Comparison of ENCODE assay signal across 8 mouse cellular contexts in genomic region chr10:68249355-68249782, GRCm38 (mm10). TPM values are rescaled to one million over a fixed set of nuclear protein-coding genes. Genes with fewer than 3 reads are reported as not detected.
A peak's percentile ranks its signal among the peaks of the same experiment; 100 is the strongest.
DNase-seq lines count a peak whose midpoint lies in the region; ATAC-seq and TF ChIP-seq lines count a peak whose summit lies in the region.

No protein-coding gene starts in this region.

- peaks cover 3% of the 10 kb centered on the region; the same call in 1 of the 2 replicates for H3K4me1 ChIP-seq in heart, adult 2 months (ENCODE audit: control insufficient read depth, insufficient read depth, low read length)
- peaks cover 51% of the 10 kb centered on the region for H3K4me1 ChIP-seq in bone marrow macrophage, adult 2 months (ENCODE audit: control insufficient read depth, insufficient read depth, low read length)
- H3K4me1 ChIP-seq in liver, embryonic 13.5 days (replicated peaks) = peaks cover 7% of the 10 kb centered on the region
- peaks cover 3% of the 10 kb centered on the region; the same call in 1 of the 2 replicates for H3K4me1 ChIP-seq in stomach, postnatal 0 days (replicated peaks; ENCODE audit: control insufficient read depth, insufficient read depth)
- peaks cover 8% of the 10 kb centered on the region; the same call in 1 of the 2 replicates for H3K4me1 ChIP-seq in hindbrain, embryonic 12.5 days
- H3K4me1 ChIP-seq in forebrain, postnatal 0 days (ENCODE audit: insufficient read depth) = no peaks in the 10 kb centered on the region

- no peaks in the 10 kb centered on the region for H3K9me3 ChIP-seq in liver, embryonic 13.5 days (replicated peaks)
- no peaks in the 10 kb centered on the region for H3K9me3 ChIP-seq in stomach, postnatal 0 days (ENCODE audit: control insufficient read depth, low read length)
- H3K9me3 ChIP-seq in hindbrain, embryonic 12.5 days (replicated peaks) = no peaks in the 10 kb centered on the region
- no peaks in the 10 kb centered on the region for H3K9me3 ChIP-seq in forebrain, postnatal 0 days (ENCODE audit: low read length)

- no peak for TF ChIP-seq EP300 in heart, adult 2 months (IDR thresholded peaks at IDR 0.05; ENCODE audit: insufficient read depth, low read depth, low read length)
- TF ChIP-seq EP300 in stomach, postnatal 0 days (optimal IDR thresholded peaks at IDR 0.05) = no peak

- TF ChIP-seq CTCF in heart, adult 2 months (IDR thresholded peaks at IDR 0.05) = no peak
- no peak for TF ChIP-seq CTCF in bone marrow macrophage, adult 2 months (IDR thresholded peaks at IDR 0.05; ENCODE audit: low read depth, low read length)
- no peak for TF ChIP-seq CTCF in stomach, postnatal 0 days (IDR thresholded peaks at IDR 0.05; ENCODE audit: low read depth)
- TF ChIP-seq CTCF in forebrain, postnatal 0 days (IDR thresholded peaks at IDR 0.05; ENCODE audit: low read depth) = no peak

- no peak for ATAC-seq in liver, embryonic 13.5 days (ENCODE audit: low read depth)
- ATAC-seq in stomach, postnatal 0 days (ENCODE audit: low FRiP score, low TSS enrichment) = peak; percentile 50; the same call in 1 of the 2 replicates
- no peak for ATAC-seq in hindbrain, embryonic 12.5 days (ENCODE audit: low FRiP score)
- ATAC-seq in forebrain, postnatal 0 days = no peak

- 25% methylated on average over 6 of the region's 6 CpGs for WGBS in heart, adult 2 months
- 24% methylated on average over 6 of the region's 6 CpGs for WGBS in liver, embryonic 13.5 days (ENCODE audit: insufficient replicate concordance)
- 45% methylated on average over 6 of the region's 6 CpGs for WGBS in stomach, postnatal 0 days
- 58% methylated on average over 6 of the region's 6 CpGs for WGBS in hindbrain, embryonic 12.5 days
- WGBS in forebrain, postnatal 0 days = 71% methylated on average over 6 of the region's 6 CpGs

- H3K79me2 ChIP-seq in heart, adult 2 months (replicated peaks; ENCODE audit: control insufficient read depth, insufficient read depth, low read length) = no peaks in the 10 kb centered on the region

- H3K9ac ChIP-seq in heart, adult 2 months (ENCODE audit: low read depth, low read length) = no peak overlapping the region
- H3K9ac ChIP-seq in liver, embryonic 13.5 days = no peak overlapping the region
- no peak overlapping the region for H3K9ac ChIP-seq in stomach, postnatal 0 days (ENCODE audit: low read length)
- no peak overlapping the region for H3K9ac ChIP-seq in hindbrain, embryonic 12.5 days
- H3K9ac ChIP-seq in forebrain, postnatal 0 days = no peak overlapping the region

- peak overlapping the region; percentile 69 for H3K27ac ChIP-seq in heart, adult 2 months
- H3K27ac ChIP-seq in bone marrow macrophage, adult 2 months (ENCODE audit: insufficient read depth, low read depth, low read length) = peak overlapping the region; percentile 93
- peak overlapping the region; percentile 23; the same call in 1 of the 2 replicates for H3K27ac ChIP-seq in liver, embryonic 13.5 days
- H3K27ac ChIP-seq in stomach, postnatal 0 days (replicated peaks) = peak overlapping the region; percentile 61
- H3K27ac ChIP-seq in hindbrain, embryonic 12.5 days = no peak overlapping the region
- no peak overlapping the region for H3K27ac ChIP-seq in forebrain, postnatal 0 days (ENCODE audit: low read depth, low read length)

- TF ChIP-seq POLR2A in heart, adult 2 months (IDR thresholded peaks at IDR 0.05; ENCODE audit: insufficient read depth, low read depth, low read length) = no peak
- TF ChIP-seq POLR2A in bone marrow macrophage, adult 2 months (IDR thresholded peaks at IDR 0.05; ENCODE audit: borderline replicate concordance, low read depth, low read length) = no peak

- DNase-seq in heart, adult 2 months = peak; percentile 41 to 46
- no peak for DNase-seq in heart, postnatal 25 days (ENCODE audit: low spot score)
- DNase-seq in B cell, adult 2 months = peak; percentile 78 to 80
- peak; percentile 5 for DNase-seq in liver, embryonic 13.5 days
- peak; percentile 46 for DNase-seq in stomach, postnatal 0 days (ENCODE audit: low spot score)
- DNase-seq in forebrain, postnatal 0 days = no peak

- H3K27me3 ChIP-seq in heart, adult 2 months (ENCODE audit: control insufficient read depth, insufficient read depth, low read length) = no peaks in the 10 kb centered on the region
- no peaks in the 10 kb centered on the region for H3K27me3 ChIP-seq in liver, embryonic 13.5 days
- no peaks in the 10 kb centered on the region for H3K27me3 ChIP-seq in stomach, postnatal 0 days (ENCODE audit: control insufficient read depth, insufficient read depth, low read length)
- H3K27me3 ChIP-seq in hindbrain, embryonic 12.5 days = no peaks in the 10 kb centered on the region
- no peaks in the 10 kb centered on the region for H3K27me3 ChIP-seq in forebrain, postnatal 0 days (ENCODE audit: insufficient read depth, low read length)

- intact Hi-C loops in heart, adult 2 months (cut with DNase I) = no loop called here
- intact Hi-C loops in heart, postnatal 25 days (cut with DNase I) = no loop called here

- no peak overlapping the region; the same call in 1 of the 2 replicates for H3K4me3 ChIP-seq in heart, adult 2 months
- H3K4me3 ChIP-seq in bone marrow macrophage, adult 2 months (ENCODE audit: insufficient read depth, low read length) = peak overlapping the region; percentile 47
- H3K4me3 ChIP-seq in liver, embryonic 13.5 days (replicated peaks) = no peak overlapping the region
- H3K4me3 ChIP-seq in stomach, postnatal 0 days (ENCODE audit: low read depth, low read length) = no peak overlapping the region
- no peak overlapping the region for H3K4me3 ChIP-seq in hindbrain, embryonic 12.5 days
- no peak overlapping the region for H3K4me3 ChIP-seq in forebrain, postnatal 0 days (ENCODE audit: low read depth, low read length)

- H3K36me3 ChIP-seq in heart, adult 2 months (ENCODE audit: control insufficient read depth, insufficient read depth, low read length) = peaks cover 3% of the 10 kb centered on the region; the same call in 1 of the 2 replicates
- H3K36me3 ChIP-seq in liver, embryonic 13.5 days = no peaks in the 10 kb centered on the region
- H3K36me3 ChIP-seq in stomach, postnatal 0 days (ENCODE audit: control insufficient read depth, insufficient read depth, low read length) = no peaks in the 10 kb centered on the region
- no peaks in the 10 kb centered on the region for H3K36me3 ChIP-seq in hindbrain, embryonic 12.5 days
- no peaks in the 10 kb centered on the region for H3K36me3 ChIP-seq in forebrain, postnatal 0 days (ENCODE audit: insufficient read depth)

- 0 out of 2 replicates have a peak overlapping the region, but pooled peaks have one; percentile 12 for H3K4me2 ChIP-seq in liver, embryonic 13.5 days
- H3K4me2 ChIP-seq in stomach, postnatal 0 days (replicated peaks; ENCODE audit: low read depth) = no peak overlapping the region
- no peak overlapping the region for H3K4me2 ChIP-seq in hindbrain, embryonic 12.5 days (replicated peaks)
- no peak overlapping the region for H3K4me2 ChIP-seq in forebrain, postnatal 0 days (ENCODE audit: low read depth)

RNA-seq across cellular contexts. Expression of gene Arid5b, which starts 29.2 kb away (rescaled TPM):
- 10 to 100 TPM; 21.1 to 22.5 TPM for total RNA-seq in heart, adult 2 months (2021)
- 6.3 and 8.8 TPM in 2 replicates for polyA plus RNA-seq in heart, adult 2 months (2012; rRNA removed)
- total RNA-seq in heart, postnatal 25 days (2021) = 10 to 100 TPM; 22.5 to 28.3 TPM
- 25.9 and 26.5 TPM in 2 replicates for polyA plus RNA-seq in bone marrow macrophage, adult 2 months (2012; ENCODE audit: insufficient read depth, insufficient read length, missing spikeins)
- 4.1 and 4.6 TPM in 2 replicates for polyA plus RNA-seq in liver, embryonic 13.5 days (2015; fragmentation: Nextera tagmentation; extraction: Ambion mirVana)
- 17.9 and 18.3 TPM in 2 replicates for polyA plus RNA-seq in stomach, postnatal 0 days (2015; fragmentation: Nextera tagmentation; extraction: Ambion mirVana)
- 27.8 and 28.2 TPM in 2 replicates for polyA plus RNA-seq in hindbrain, embryonic 12.5 days (2016; fragmentation: Nextera tagmentation; extraction: Ambion mirVana)
- total RNA-seq in forebrain, postnatal 0 days (2014; rRNA removed) = 13.7 and 14.3 TPM in 2 replicates
- polyA plus RNA-seq in forebrain, postnatal 0 days (2015; fragmentation: Nextera tagmentation; extraction: Ambion mirVana) = 8.6 and 14.5 TPM in 2 replicates

Comparison
In these comparisons a context has a peak if more than half of its experiments do, and no peak if none do; other contexts are left out.
1. DNase-seq: peak in heart, adult 2 months (2 of 2), B cell, adult 2 months (2 of 2), liver, embryonic 13.5 days (single experiment) and stomach, postnatal 0 days (single experiment); none in heart, postnatal 25 days (single experiment) and forebrain, postnatal 0 days (single experiment).
2. H3K27ac ChIP-seq: peak in heart, adult 2 months (single experiment), bone marrow macrophage, adult 2 months (single experiment), liver, embryonic 13.5 days (single experiment) and stomach, postnatal 0 days (single experiment); none in hindbrain, embryonic 12.5 days (single experiment) and forebrain, postnatal 0 days (single experiment).